Comparison of ENCODE assay signal across 7 mouse cellular contexts in the genomic region with DNA sequence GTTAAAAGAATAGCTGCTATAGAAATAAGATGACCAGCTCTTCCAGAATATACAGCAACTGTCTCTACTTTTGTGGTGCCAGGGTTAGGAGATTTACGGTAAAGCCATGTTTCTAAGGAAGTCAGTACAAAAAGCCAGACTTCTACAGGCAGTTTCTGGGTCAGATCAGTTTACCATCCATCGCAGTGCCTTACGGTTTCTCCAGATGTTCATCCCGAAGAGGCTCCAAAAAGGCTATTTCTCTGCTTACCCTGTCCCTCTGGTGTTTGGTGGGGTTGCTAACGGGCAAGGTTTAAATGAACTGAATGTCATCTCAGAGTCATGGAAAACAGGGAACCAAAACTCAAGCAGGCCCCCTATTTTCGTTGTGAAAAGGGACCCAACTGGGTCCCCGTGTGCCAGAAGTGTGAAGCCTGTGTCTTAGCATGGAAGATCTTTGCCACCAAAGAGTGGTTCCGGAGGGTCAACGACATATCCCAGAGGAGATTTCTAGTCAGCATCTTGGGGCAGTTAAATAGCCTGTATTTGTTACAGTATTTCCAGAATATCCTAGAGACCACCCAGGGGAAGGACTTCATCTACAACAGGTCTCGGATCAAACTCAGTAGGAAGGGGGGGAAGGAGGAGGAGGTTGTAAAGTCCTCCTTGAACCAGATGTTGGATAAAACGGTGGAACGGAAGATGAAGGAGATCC. TPM values are rescaled to one million over a fixed set of nuclear protein-coding genes. Genes with fewer than 3 reads are reported as not detected.
A peak's percentile ranks its signal among the peaks of the same experiment; 100 is the strongest.
DNase-seq lines count a peak whose midpoint lies in the region; ATAC-seq and TF ChIP-seq lines count a peak whose summit lies in the region.

A gene (plus strand): TSS at position 109 of the 694 bp plus-strand sequence.

- TF ChIP-seq POLR2A in limb, embryonic 14.5 days (IDR thresholded peaks at IDR 0.05; ENCODE audit: borderline replicate concordance, extremely low read depth, insufficient read depth, insufficient read length) = no peak

- no peaks in the 10 kb centered on the region for H3K9me3 ChIP-seq in forebrain, embryonic 10.5 days
- no peaks in the 10 kb centered on the region for H3K9me3 ChIP-seq in hindbrain, postnatal 0 days (ENCODE audit: low read length)
- H3K9me3 ChIP-seq in limb, embryonic 14.5 days (ENCODE audit: control insufficient read depth, low read length) = no peaks in the 10 kb centered on the region

- no peaks in the 10 kb centered on the region for H3K36me3 ChIP-seq in forebrain, embryonic 10.5 days (replicated peaks)
- H3K36me3 ChIP-seq in hindbrain, postnatal 0 days (ENCODE audit: insufficient read depth, low read length) = no peaks in the 10 kb centered on the region
- H3K36me3 ChIP-seq in limb, embryonic 14.5 days (ENCODE audit: control insufficient read depth, insufficient read depth, low read length) = no peaks in the 10 kb centered on the region

- peaks cover 24% of the 10 kb centered on the region for H3K4me1 ChIP-seq in forebrain, embryonic 10.5 days
- no peaks in the 10 kb centered on the region for H3K4me1 ChIP-seq in hindbrain, postnatal 0 days (ENCODE audit: insufficient read depth, low read length)
- H3K4me1 ChIP-seq in limb, embryonic 14.5 days (ENCODE audit: control insufficient read depth, insufficient read depth, low read length) = peaks cover 8% of the 10 kb centered on the region

- 33% methylated on average over 12 of the region's 12 CpGs for WGBS in forebrain, embryonic 10.5 days
- 31% methylated on average over 12 of the region's 12 CpGs for WGBS in hindbrain, postnatal 0 days
- WGBS in limb, embryonic 14.5 days = 10% methylated on average over 12 of the region's 12 CpGs

- H3K9ac ChIP-seq in hindbrain, postnatal 0 days (replicated peaks; ENCODE audit: low read length) = no peak within 1 kb of the TSS
- peak within 1 kb of the TSS; percentile 38; the same call in 1 of the 2 replicates for H3K9ac ChIP-seq in limb, embryonic 14.5 days (ENCODE audit: low read depth, low read length, severe bottlenecking)

- H3K4me2 ChIP-seq in hindbrain, postnatal 0 days (ENCODE audit: low read depth, low read length) = peak within 1 kb of the TSS; percentile 27
- peak within 1 kb of the TSS; percentile 42 for H3K4me2 ChIP-seq in limb, embryonic 14.5 days (replicated peaks; ENCODE audit: low read depth, low read length, severe bottlenecking)

- DNase-seq in CD4-positive helper T cell, adult 2 months (ENCODE audit: low read depth, low spot score) = peak; percentile 60
- peak; percentile 58 for DNase-seq in ES-CJ7 (ENCODE audit: low read depth, low spot score)
- no peak for DNase-seq in forebrain, embryonic 10.5 days (ENCODE audit: extremely low spot score, low spot score)
- peak; percentile 74 for DNase-seq in hindbrain, postnatal 0 days (ENCODE audit: low spot score)
- DNase-seq in limb, embryonic 14.5 days (ENCODE audit: low spot score) = peak; percentile 73
- peak; percentile 62 for DNase-seq in naive thymus-derived CD4-positive, alpha-beta T cell, adult 2 months (ENCODE audit: low read depth)
- DNase-seq in cerebellum, postnatal 14 days = no peak

- H3K27ac ChIP-seq in forebrain, embryonic 10.5 days = peak within 1 kb of the TSS; percentile 58
- no peak within 1 kb of the TSS for H3K27ac ChIP-seq in hindbrain, postnatal 0 days
- peak within 1 kb of the TSS; percentile 70 for H3K27ac ChIP-seq in limb, embryonic 14.5 days (replicated peaks; ENCODE audit: low read depth, low read length)

- no peak for TF ChIP-seq CTCF in hindbrain, postnatal 0 days (IDR thresholded peaks at IDR 0.05; ENCODE audit: low read depth)

- no peak for ATAC-seq in hindbrain, postnatal 0 days
- peak; percentile 76 for ATAC-seq in limb, embryonic 14.5 days (ENCODE audit: low FRiP score, low read depth)

- H3K4me3 ChIP-seq in forebrain, embryonic 10.5 days = peak within 1 kb of the TSS; percentile 39
- no peak within 1 kb of the TSS for H3K4me3 ChIP-seq in hindbrain, postnatal 0 days (ENCODE audit: low read length)
- peak within 1 kb of the TSS; percentile 25 for H3K4me3 ChIP-seq in limb, embryonic 14.5 days (replicated peaks; ENCODE audit: low read length)

- H3K27me3 ChIP-seq in forebrain, embryonic 10.5 days (ENCODE audit: poor library complexity, severe bottlenecking) = no peaks in the 10 kb centered on the region
- no peaks in the 10 kb centered on the region for H3K27me3 ChIP-seq in hindbrain, postnatal 0 days (ENCODE audit: insufficient read depth, low read length)
- no peaks in the 10 kb centered on the region for H3K27me3 ChIP-seq in limb, embryonic 14.5 days (ENCODE audit: control insufficient read depth, insufficient read depth, low read length)

RNA-seq across cellular contexts. Expression of the gene that starts here (rescaled TPM):
- 0.26 and 0.41 TPM in 2 replicates for polyA plus RNA-seq in forebrain, embryonic 10.5 days (2016; fragmentation: Nextera tagmentation; extraction: Ambion mirVana)
- 0.36 and 0.37 TPM in 2 replicates for total RNA-seq in hindbrain, postnatal 0 days (2014; rRNA removed)
- 0.36 and 0.82 TPM in 2 replicates for polyA plus RNA-seq in hindbrain, postnatal 0 days (2015; fragmentation: Nextera tagmentation; extraction: Ambion mirVana)
- 0.63 and 0.67 TPM in 2 replicates for polyA plus RNA-seq in limb, embryonic 14.5 days (2012; rRNA removed)
- polyA plus RNA-seq in limb, embryonic 14.5 days (2014; fragmentation: Nextera tagmentation; extraction: Ambion mirVana) = 0.56 and 0.72 TPM in 2 replicates

Comparison
In these comparisons a context has a peak if more than half of its experiments do, and no peak if none do; other contexts are left out.
1. Peak in DNase-seq and H3K4me2 ChIP-seq in hindbrain, postnatal 0 days; RNA of the gene not detected or under 1 TPM.
2. Peak in DNase-seq, ATAC-seq, H3K4me3 ChIP-seq, H3K27ac ChIP-seq, H3K9ac ChIP-seq and H3K4me2 ChIP-seq in limb, embryonic 14.5 days; RNA of the gene not detected or under 1 TPM.
3. DNase-seq: peak in CD4-positive helper T cell, adult 2 months (single experiment), ES-CJ7 (single experiment) and naive thymus-derived CD4-positive, alpha-beta T cell, adult 2 months (single experiment); none in forebrain, embryonic 10.5 days (single experiment) and cerebellum, postnatal 14 days (0 of 2).